Mouse (Mus musculus) testis, postnatal 14 days (tissue): ENCODE data around the gene Chchd2.

Experiments used
- DNase-seq: peaks from one replicate; pipeline ENCODE4 v3.0.0; 2021; ENCODE audit warnings: low spot score

Chchd2 gene

DNA sequence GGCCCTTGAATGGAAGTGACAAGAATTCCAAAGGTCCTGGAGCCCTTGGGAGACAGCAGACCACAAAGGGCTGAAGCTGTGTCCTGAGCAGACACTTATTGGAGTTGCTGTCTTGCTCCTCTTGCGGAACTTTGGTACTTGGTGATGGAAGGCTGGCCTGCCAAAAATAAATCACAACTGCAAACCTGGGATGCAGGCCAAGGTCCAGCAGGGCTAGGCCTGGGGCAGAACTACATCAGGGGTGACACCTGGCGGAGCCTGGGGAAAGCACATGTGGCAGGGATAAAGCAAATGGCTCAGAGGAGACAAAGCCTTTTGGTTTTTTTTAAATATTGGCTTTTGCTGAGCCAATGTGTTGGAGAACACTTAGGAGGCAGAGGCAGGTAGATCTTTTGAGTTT is 8.3 kb downstream of the Chchd2 start:
- DNase-seq, result peak; percentile 69

- DNase-seq, result no peak
These were observed 9.4 kb downstream of the Chchd2 start for GRCm38 (mm10) chr5:129877731-129878455.

DNA sequence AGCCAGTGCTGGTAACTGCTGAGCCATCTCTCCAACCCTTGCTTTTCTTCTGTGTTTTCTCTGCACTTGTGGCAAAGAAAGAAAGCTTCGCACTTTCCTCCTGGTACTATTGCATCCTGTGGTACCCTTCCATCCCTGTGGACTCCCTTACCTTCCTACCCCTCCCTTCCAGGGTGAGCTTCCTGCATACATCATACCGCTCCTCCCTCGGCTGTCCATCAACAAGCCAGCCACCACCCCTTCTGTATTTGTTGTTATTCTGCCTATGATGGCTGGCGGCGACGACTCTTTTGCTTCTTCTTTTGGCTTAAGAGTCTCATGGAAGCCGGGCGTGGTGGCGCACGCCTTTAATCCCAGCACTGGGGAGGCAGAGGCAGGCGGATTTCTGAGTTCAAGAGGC is 12.2 kb downstream of the Chchd2 start:
- no peak for DNase-seq

DNA sequence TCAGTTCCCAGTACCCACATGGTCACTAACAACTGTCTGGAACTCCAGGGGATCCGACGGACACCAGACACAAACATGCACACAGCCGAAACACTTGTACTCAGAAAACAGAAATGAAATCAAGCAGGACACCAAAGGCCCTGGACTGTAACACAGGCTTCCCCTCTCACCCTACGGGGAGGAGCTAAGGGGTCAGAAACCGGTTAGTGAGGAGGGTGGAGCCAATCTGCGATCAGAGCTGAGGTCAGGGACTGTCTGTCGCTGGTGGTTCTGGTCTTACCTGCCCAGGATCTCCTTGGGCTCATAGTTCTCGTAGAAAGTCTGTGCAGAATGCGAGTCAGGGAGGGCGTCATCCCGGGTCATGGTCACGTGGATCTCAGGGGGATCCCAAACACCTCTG is 13.3 kb downstream of the Chchd2 start:
- no peak for DNase-seq

DNA sequence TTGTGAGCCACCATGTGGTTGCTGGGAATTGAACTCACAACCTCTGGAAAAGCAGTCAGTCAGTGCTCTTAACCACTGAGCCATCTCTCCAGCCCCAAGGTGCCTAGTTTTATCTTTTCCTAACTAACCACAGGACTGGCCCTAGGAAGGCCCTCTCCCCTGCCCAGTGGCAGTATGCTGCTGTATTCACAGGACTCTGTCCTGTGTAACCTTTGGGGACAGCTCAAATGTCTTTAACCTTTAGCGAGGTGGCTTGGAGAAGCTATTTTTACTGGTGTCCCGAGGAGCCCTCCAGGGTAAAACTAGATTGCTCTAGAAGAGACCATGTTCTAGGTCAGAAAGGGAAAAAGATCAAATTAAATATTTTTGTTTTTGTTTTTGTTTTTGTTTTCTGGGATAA is 16.0 kb downstream of the Chchd2 start:
- no peak for DNase-seq

DNA sequence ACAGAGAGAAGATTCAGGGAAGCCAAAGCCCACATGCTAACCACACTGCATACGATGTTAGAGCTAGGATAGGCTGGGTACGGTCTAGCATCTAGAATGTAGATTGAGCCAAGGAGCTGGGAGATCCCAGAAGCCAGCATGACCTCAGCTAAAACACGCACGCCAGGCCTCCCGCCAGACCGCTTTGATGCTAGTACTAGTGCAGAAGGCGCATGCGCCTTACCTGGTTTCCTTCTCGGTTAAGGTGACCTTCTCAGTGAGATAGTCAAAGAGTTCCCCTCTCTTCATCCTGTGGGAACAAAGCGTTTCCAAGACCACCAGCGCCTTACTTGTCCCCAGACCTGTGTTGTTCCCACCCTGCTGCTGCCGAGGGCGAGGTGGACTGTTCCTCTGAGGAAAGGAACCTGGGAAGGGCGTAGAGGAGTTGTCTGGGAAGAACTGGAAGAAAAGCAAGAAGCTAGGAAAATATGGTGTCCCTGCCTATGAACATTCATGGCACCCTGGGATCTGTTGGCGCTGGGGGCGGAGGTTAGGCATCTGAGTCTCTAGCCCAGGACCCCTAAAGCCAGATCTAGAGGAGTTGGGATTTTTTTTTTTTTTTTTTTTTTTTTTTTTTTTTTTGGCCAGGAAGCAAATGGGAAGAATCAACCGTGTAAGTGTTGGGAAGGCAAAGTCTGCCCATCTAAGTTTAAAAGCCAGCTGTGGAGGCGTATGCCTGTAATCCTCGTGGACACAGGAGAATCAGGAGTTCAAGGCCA is 17.9 kb downstream of the Chchd2 start:
- DNase-seq, result no peak

DNA sequence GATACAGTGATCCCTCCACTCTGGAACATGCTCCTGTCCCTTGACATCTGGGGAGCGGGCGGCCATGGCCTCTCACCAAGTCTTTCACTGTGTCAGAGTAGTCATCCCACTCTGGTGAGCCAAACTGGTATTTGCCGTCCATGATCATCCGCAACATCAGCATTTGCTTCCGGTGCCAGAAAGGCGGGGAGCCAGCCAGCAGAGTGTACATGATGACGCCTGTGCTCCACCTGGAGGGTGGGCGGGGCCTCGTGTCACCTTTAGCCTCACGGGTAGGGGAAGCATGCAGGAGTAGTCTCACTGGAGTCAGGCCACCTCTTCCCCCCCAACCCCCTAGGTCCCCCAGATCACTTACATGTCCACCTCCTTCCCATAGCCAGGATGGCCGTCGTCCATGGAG is 21.4 kb downstream of the Chchd2 start:
- no peak for DNase-seq

GRCm38 (mm10) chr5:129864467-129864866 is 22.8 kb downstream of the Chchd2 start:
- peak; percentile 75 for DNase-seq

DNA sequence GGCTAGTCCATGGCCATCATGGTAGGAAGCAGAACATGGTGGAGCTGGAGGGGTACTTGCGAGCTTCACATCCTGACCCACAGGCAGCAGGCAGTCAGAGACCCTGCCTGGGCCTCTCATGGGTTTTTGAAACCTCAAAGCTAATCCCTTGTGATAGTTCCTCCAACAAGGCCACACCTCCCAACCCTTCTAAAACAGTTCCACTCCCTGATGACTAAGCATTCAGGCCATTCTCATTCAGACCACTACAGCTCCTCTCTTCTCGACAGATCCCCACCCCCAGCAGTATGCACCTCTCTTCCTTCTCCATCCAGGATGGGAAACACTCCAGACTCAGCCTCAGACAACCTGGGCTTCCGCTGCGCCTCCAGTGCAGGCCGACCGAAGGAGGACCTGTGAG is 24.9 kb downstream of the Chchd2 start:
- no peak for DNase-seq

GRCm38 (mm10) chr5:129856414-129856813 is 30.9 kb downstream of the Chchd2 start:
- DNase-seq, result no peak

DNA sequence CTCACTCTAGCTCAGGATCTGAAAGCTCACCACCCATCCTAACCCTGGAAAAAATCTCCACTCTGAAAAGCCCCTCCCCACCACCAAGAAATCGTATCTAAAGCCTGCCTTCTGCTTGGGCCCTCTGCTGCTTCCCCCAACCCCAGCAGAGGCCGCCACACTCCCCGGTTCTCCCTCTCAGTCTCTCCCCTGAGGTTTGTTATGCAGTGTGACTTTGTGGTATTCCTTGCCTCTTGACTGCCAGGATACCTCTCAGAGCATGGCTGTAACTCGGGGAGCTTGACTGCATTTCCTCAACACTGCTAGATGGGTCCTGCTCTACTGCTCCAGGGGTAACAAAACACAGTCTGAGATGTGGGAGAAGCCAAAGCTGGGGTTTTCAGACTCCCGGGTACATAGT is 32.1 kb downstream of the Chchd2 start:
- no peak for DNase-seq

- no peak for DNase-seq
These were observed 39.8 kb downstream of the Chchd2 start for GRCm38 (mm10) chr5:129847558-129847820.

- DNase-seq, result peak; percentile 93
These were observed 40.3 kb downstream of the Chchd2 start, which contains the start of gene Sumf2 for GRCm38 (mm10) chr5:129846752-129847557. Sumf2 (plus strand) TSS chr5:129846986.

DNA sequence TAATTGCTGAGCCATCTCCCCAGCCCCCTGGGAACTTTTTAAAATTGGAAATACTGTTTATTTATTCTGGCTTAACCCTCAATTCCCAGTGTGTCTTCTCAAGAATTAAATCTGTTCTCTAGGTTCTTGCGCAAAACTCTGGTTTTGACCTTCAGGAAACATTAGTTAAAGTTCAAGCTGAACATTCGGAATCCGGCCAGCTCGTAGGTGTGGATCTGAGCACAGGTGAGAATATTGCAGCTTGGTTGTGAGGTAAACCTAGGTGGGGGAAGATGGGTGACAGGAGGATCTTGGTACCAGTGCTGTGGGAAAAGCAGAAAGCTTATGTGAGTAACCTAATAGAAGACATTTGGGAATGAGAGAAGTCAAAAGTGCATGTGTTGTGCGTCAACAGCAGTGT is 42.4 kb downstream of the Chchd2 start:
- DNase-seq, result no peak
